Mouse (Mus musculus): ENCODE data around the gene Adk.

Gene Adk

DNA sequence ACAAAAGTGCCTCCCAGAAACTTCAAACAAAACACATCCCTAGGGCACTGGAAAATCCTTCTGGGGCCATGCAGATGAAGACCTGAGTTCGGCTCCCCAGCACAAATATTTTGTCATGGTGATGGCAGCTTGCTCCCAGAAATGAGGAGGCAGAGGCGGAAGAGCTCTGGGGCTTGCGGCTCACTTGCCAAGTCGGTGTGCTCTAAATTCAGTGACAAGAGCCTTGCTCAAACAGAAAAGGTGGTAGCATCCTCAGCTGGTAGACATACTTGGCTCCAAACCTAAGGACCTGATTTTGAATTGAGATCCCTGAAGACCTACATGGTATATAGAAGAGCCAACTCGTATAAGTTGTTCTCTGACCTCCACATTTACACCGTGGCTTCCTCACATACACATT lies 292.5 kb downstream of the Adk start:
- DNase-seq (ENCODE audit: low read depth, low spot score): no peak

- no peak for DNase-seq (ENCODE audit: low read depth, low spot score)
These were observed 296.4 kb downstream of the Adk start for GRCm38 (mm10) chr14:21348611-21349260.

- no peak for DNase-seq (ENCODE audit: low read depth, low spot score)
These were observed 299.3 kb downstream of the Adk start for GRCm38 (mm10) chr14:21351646-21352045.

DNA sequence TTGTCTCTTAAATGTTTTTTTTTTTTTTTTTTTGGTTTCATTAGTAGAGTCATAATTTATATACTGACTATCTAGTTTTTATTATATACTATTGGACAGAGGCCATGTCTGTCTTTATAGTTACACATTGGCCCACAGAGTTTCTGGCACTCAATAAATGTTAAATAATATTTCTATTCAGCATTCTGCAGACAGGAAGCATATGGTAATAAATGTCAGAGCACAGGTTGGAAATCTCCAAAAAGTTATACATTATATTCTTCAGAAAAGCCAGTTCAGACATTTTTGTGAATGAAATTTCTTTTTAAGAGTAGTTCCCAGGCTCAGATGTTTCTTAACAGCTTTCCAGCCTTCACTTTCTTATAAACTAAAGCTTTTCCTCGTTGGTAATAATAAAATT lies 303.9 kb downstream of the Adk start:
- DNase-seq (ENCODE audit: low read depth, low spot score): no peak

DNA sequence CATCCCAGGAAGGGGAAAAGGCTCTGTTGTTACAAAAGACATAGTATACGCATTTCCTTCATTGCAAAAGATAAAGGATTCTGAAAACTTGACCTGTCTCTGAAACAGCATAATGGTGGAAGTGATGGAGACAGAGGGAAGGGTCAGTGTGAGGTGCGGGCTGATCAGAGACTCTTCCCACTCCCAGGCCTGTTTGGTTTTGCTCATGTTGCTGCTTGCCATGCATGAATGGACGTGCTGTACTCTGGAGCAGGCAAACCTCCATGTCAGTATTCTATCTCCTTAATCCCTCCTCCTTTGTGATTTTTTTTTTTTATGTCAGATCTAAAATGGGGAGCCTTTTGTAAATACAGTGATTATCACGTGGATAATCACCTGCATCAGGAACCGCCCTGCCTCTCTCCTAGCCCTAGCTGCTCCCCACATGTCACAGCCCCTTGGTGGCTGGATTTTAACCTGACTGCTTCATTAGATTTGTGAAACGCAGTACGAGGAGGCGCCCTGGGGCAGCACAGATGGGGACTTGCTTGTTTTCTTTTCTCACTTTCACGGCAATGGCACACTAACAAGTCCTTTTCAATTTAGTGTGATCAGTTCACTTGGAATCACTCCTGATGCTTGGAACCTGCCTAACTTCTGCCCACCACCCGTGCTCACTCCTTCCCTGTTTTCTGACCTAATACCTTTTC lies 307.0 kb downstream of the Adk start:
- no peak for DNase-seq (ENCODE audit: low read depth, low spot score)

DNA sequence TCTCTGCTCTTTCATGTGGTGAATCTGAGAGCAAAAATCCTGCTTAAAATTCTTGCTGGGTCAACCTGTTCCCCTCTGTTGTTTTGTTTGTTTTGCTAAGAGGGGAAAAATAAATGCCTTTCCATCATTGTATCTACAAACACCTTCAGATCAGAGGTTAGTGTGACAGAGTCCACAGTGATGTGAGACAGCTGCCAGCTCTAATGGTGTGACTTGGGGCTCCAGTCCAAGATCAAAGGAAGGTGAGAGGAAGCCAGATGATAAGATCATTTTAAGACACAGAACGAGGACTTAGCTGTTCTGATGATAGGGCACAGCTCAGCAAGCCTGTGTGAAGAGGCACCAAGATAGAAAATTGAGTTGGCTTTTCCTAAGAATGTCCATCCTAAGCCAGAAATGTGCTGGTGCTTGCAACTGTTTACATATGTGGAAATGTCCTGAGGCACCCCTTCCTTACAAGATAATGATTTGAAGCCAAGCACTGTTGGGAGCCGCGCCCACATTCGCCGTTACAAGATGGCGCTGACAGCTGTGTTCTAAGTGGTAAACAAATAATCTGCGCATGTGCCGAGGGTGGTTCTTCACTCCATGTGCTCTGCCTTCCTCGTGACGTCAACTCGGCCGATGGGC lies 307.6 kb downstream of the Adk start:
- DNase-seq (ENCODE audit: low read depth, low spot score): no peak

DNA sequence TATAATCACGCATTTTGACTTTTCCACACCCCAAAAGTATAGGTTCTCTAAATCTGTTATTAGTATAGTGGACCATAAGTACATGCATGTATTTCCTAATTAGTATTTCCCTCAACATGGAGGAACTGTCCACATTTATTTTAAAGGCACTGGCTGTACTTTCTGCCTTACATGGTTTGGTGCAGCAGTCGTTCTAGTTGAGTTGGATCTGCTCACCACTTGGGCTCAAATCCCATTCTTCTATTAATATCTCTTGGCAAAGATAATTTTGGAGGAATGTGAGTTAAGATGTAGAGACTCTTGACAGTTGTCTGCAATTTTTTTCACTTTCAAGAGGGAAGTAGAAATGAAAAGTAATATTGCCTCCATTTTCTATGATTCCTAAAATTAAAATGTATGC lies 314.7 kb downstream of the Adk start:
- no peak for DNase-seq (ENCODE audit: low read depth, low spot score)

DNA sequence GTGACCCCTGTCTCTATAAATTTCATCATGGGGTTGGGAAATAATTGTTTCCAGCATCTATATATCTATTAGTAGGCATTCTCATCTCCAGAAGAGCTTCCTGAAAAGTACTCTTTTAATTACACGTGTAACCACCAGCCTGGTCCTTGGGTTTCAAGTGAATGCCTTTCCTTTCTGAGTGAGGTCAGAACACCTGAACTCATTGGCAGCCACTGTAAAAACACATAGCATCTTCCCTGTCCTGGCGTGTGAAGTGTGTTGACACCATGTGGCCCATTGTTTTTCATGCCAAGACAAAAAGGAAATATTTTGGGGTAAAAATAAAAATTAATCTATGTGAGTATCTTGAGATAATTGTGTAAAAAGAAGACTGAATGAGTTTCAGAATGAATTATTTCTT lies 316.2 kb downstream of the Adk start:
- no peak for DNase-seq (ENCODE audit: low read depth, low spot score)

DNA sequence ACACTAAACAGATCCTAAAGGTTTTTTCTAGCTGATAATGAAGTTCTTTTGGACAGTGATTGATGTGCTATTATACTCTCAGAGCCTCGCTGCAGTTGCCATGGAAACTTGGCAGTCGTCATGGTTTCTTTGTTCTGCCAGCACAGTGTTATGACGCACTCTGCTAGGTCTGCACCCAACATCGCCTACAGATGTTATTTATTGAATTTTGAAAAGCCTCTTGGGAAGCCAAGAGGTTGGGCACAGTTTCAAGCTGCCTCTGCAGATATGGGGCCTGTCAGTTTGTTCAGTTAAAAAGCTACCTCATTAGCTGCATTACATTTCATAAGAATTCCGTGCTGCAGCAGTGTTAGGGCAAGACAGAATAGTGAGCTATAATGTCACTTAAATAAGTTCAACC lies 316.8 kb downstream of the Adk start:
- peak; percentile 91 for DNase-seq (ENCODE audit: low read depth, low spot score)

GRCm38 (mm10) chr14:21371946-21372345 lies 319.6 kb downstream of the Adk start:
- DNase-seq (ENCODE audit: low read depth, low spot score): no peak

GRCm38 (mm10) chr14:21372689-21373088 lies 320.3 kb downstream of the Adk start:
- DNase-seq (ENCODE audit: low read depth, low spot score): no peak

DNA sequence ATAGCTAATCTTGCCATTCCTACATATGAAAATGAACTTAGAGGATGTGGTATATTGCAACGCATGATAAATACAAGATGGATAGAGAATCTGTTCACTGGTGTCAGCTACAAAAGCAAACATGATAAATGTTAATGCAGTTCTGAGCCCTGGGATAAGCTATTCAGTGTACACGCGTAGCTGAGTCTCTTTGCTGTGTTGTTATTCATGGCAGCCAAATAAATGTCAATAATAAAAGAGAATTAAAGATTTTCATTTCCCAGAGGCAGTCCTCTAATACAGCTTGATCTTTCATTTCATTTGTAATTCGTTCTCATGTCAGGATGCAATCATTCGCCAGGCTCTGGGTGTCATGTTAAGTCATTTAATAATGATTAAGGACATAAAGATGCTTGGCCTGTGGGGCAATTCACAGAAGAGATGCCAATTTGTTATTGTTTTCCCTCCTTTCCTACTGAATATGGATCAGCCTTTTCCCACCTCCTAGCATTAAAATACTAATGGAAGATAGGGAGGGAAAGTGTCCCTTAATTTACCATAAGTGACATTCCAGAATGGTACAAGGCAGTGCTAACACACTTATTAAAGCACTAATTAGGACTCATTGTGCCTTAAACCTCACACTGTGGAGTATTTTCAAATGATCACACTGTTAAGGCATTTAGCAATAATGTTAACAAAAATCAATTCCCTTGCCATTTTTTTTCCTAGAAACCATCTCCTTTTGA lies 331.5 kb downstream of the Adk start:
- no peak for DNase-seq (ENCODE audit: low read depth, low spot score)

DNA sequence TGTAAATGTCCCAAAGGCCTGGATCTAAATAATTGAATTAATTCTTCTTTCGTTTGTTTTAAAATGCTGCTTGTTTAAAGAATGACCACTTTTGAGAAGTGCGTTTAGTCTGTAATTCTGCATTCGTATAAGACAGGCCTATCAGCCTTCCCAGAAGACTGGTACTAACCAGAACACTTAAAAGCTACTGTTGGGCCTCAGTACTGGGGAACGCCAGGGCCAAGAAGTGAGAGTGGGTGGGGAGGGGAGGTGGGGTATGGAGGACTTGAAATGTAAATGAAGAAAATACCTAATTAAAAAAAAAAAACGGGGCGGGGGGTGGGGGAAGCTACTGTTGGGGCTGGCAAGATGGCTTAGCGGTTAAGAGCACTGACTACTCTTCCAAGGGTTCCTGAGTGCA lies 347.1 kb downstream of the Adk start:
- no peak for DNase-seq (ENCODE audit: low read depth, low spot score)

DNA sequence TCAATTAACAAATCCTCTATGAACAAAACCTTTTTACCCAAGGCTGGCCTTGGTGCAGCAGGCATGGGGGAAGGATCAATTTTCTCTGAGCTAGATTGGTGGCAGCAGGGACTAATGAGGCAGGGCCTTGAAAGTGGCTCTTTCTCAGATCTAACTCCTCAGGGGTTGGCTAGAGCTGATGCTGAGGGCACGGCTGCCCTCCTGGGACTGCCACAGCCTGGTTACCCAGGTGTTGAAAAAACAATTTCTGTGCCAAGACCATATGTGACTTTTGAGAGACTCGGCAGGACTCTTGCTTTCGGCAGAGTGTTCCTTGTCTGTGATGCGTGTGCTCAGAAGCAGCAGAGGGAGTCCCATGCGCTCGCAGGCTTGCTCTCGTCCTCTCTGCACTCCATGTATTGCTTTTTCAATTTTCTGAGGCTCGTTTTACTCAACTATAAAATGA lies 349.8 kb downstream of the Adk start:
- DNase-seq (ENCODE audit: low read depth, low spot score): no peak

DNA sequence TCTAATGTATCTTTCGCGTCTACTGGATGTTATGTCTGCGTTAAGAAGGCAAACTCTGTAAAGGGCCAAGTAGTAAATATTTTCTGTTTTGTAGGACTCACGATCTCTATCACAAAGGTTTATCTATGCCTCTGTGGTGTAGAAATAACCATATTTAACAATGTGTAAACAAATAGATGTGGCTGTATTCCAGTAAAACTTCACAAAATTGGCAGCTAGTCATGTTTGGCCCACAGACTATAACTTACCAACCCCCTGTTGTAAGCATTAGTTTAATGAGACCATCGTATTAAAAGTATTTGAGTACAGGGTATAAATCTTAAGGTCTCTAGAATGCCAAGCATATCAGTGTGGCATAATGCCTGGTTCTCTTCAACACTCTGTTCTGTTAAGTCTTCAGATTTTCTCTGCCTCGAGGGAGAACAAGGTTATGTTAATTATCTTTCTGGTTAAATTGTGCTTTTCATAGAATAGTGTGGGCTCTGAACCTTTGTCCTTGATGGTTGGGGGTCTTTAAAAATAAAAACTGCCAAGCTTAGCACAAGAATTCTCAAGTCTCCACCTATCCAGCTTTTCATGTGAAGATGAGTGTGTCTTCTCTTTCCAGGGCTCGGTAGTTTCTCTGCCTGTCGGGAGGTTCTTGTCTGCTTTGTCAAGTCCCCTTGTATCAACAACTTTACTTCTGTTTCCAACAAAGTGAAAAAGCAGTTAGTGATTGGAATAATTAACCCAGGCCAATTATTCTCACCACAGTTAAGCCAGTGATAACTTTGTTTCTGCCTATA lies 350.4 kb downstream of the Adk start:
- no peak for DNase-seq (ENCODE audit: low read depth, low spot score)

DNA sequence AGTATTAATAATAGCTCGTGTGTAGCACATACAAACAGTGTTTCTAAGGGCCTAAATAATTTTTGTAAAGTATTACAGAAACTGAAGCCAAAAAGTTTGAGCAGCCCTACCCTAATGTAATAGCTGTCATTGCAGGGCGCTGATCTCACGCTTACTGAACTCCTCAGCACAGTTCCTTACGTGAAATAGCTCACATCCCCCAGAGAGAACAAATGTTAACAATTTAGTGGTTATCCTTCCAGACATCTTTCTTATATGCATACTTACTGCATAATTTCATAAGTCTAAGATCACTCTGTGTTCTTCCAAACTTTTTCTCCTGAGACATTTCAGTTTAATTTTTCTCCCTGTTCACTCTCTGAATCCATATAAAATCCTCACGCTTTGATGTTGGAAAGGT lies 354.6 kb downstream of the Adk start:
- DNase-seq (ENCODE audit: low read depth, low spot score): no peak

DNA sequence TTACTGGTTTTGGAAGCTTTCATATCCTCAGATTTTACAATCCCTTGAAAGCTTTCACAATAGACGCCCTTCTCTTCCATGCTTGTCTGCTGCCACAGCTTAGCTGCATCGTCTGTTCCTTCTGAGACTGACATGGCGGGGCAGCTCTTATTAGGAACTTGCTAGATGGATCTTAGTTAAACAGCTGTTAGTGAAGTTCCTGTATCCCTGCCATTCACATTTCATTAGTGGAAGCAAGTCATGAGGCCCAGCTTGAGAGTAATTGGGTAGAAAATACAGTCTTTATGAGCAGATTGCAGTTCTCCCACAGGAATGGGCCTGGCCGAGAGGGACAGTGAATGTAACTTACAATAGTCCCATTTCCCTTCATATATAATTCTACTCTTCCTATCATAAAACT lies 356.5 kb downstream of the Adk start:
- DNase-seq (ENCODE audit: low read depth, low spot score): no peak

DNA sequence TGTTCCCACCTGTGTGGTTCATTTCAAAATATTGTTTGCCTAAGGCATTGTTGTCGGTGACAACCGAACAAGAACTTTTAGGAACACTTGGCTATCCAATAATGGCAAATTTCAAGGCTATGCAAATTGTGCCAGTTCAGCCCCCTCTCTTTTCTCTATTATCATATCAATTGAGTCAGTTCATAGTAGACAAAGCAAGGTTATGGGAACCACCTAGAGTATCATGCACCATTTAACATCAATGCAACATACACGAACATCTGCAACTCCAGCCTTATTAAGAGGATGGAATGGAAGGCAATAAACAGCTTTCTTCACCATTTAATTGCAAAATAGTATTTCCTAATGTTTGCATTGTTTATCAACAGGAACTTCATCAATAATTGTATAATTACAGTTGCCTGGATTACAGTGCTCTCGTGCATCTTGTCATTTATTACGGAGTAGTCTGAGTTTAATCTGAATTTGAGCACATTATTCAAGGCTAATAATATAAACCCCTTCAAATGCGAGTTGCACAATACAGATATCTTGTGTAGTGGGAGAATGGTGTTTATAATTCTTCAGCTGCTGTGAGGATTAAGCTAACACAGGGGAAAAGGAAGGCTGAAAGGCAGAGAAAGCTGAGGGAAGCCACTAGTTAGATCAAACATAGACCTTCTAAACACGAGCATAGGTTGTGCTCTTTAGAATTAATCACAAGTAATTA lies 358.5 kb downstream of the Adk start:
- peak; percentile 20 for DNase-seq (ENCODE audit: low read depth, low spot score)

DNA sequence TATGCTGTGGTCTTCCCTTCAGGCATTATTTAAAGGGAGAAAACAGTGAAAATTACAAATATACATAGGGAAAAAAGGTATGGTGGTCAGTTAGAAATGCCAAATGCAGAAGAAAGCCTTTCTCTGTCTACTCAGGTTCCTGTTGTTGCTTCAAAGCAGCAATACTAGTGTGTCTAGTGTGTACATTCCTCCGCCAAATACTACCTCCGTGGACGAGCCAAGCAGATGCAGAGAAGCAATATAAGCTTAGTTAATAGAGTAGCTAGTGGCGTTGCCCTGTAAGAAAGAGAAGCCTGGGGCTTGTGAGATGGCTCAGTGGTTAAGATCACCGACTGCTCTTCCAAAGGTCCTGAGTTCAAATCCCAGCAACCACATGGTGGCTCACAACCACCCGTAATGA lies 359.1 kb downstream of the Adk start:
- DNase-seq (ENCODE audit: low read depth, low spot score): no peak

GRCm38 (mm10) chr14:21418332-21418731 lies 366.0 kb downstream of the Adk start:
- DNase-seq (ENCODE audit: low read depth, low spot score): no peak

DNA sequence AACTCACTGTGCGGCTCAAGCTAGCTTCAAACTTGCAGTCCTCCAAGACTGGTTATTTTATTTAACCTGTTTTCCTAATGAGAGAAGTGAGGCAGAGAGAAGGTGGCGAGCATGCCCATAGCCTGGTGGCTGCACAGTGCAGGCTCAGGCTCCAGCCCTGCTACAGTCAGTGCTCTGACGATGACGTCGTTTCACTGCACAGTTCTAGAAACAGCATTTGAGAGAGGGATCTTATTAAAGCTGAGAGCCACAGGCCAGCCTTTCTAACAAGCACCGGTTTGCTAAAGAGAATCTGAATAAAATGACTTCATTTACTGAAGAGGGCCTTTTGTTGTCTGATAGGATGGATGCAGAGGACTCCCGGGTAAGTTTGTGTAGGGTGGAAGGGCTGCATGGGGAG lies 375.0 kb downstream of the Adk start:
- no peak for DNase-seq (ENCODE audit: low read depth, low spot score)

Measured in mesoderm, embryonic 11.5 days (tissue).